Mouse (Mus musculus) erythroblast, embryonic 14.5 days (primary cell): ENCODE measurements around the gene Map4k4.

ENCODE experiments used
- GATA1 ChIP-seq: IDR thresholded peaks from 2 replicates; pipeline ENCODE4 v1.6.1; 2012; ENCODE audit warnings: low read length, inconsistent platforms, mixed read lengths
- TAL1 ChIP-seq: IDR thresholded peaks from 3 replicates; pipeline ENCODE4 v1.6.1; 2012; ENCODE audit warnings: low read length, inconsistent platforms, mixed read lengths

DNA sequence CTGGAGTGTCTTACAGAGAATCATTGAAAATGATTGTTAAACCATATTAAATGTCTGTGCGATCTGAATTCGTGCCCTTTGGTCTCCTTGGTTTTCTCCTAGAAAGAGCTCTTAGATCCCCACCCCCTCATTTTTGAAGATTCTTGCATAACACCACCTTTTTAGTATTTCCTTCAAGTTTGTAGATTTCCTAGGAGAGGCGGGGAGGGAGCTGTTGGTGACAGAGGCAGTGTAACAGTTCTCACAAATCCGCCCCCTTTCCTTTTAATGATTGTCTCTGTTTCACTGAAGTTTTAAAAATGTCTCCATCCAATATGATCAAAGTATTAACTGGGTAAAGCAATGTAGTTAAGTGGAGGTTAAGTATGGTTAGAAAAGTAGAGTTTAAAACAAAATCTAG, 45.7 kb downstream of the Map4k4 start:
- TF ChIP-seq GATA1 (no peak), TAL1 (no peak)
